Mouse (Mus musculus) bone marrow macrophage, adult 2 months (primary cell): Measurements from ENCODE around the gene Cd96.

ENCODE experiments used
- CTCF ChIP-seq: IDR thresholded peaks from 2 replicates; pipeline ENCODE4 v1.5.1; 2012; ENCODE audit warnings: low read depth, mild to moderate bottlenecking, low read length, moderate library complexity
- POLR2A ChIP-seq: IDR thresholded peaks from 2 replicates; pipeline ENCODE4 v1.6.1; 2012; ENCODE audit warnings: mild to moderate bottlenecking, low read depth, low read length, borderline replicate concordance

DNA sequence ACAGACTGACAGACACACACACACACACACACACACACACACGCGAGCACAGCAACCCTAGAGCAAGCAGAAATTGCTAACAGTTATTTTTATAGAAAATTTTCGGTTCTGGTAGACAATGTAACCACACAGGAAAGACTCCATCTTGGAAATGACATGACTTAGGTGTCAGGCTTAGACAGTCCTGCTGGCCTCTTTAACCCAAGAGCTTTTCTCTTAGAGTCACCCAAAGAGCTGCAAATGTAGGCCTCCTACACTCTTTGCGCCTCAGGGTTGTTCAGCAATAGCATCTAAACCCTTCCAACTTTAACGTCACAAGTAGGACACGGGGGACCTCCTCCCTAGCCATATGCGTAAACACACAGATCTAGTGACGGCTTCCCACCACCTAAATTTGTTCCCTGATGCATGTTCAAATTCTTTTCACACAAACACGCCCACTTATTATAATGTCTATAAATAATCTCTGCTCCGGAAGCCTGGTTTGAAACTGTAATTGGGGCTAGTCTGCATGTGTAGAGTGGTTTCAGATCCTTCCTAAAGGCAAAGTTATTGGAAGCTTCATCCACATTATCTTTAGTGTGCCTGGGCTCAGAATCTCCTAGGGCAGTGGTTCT lies 118.4 kb downstream of the Cd96 start:
- TF ChIP-seq CTCF = no peak
- TF ChIP-seq POLR2A = no peak
